Mouse (Mus musculus) CD4-positive helper T cell, adult 2 months (primary cell): ENCODE measurements around the gene Rftn1.

Experiments used
- DNase-seq: peaks from one replicate; pipeline ENCODE4 v3.0.0-alpha.2; 2012; ENCODE audit warnings: low read depth, missing footprints, low spot score

The Rftn1 gene

GRCm38 (mm10) chr17:50025651-50026050 lies 164.8 kb downstream of the Rftn1 start:
- peak; percentile 30 for DNase-seq

DNA sequence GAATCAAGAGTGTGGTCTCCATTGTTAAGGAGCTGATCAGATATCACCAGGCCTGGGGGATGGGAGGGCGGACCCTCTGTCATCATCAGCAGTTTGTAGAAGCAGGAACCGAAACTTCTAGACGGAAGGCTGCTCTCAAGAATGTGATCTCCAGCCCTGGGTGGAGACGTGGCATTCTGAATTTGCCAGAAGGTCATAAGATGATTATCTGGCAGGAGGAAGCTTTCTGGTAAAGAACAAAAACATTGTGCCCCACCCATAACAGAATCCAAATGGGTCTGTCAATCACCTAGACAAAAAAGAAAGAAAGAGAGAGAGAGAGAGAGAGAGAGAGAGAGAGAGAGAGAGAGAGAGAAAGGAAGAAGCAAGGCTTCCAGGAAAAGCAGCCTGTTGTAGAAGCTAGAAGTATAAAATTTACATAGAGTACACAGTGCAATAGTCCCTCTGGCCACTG lies 165.3 kb downstream of the Rftn1 start:
- peak; percentile 70 for DNase-seq

DNA sequence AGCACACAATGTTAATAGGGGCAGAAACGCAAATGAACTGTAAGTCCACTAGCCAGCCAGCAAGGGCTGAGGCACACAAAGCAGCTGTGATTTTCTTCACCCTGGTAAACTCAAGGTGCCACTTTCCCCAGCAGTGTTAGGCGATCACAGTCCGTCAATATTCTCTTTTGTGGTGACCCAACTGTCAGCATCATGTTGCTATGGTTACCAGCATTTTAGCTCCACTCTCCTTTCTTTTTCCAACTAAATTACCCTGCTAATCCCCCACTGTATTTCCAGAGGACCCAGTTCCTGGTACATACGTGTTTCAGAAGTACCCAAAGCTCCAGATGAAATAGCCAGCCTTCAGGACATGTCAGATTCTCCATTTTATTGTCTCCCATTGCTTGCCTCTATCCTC lies 169.1 kb downstream of the Rftn1 start:
- DNase-seq = no peak

GRCm38 (mm10) chr17:50020211-50021001 lies 170.1 kb downstream of the Rftn1 start:
- DNase-seq = no peak

DNA sequence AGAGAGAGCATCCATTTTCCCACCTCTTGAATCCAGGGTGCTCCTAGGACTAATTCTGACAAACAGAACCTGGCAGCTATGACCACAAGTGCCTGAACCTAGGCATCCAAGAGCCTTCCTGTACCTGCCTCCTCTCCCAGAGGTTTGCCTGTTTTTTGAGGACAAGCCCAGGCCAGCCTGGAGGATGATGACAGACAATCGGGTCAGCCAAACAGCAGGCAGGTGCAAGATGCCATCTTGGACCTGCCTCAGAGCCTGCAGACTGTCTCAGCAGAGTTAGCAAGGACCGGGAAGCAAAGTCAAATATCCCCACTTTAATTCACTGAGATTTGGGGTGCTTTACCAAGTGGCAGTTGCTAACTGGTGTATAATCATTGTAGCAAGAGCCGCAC lies 170.7 kb downstream of the Rftn1 start:
- no peak for DNase-seq

DNA sequence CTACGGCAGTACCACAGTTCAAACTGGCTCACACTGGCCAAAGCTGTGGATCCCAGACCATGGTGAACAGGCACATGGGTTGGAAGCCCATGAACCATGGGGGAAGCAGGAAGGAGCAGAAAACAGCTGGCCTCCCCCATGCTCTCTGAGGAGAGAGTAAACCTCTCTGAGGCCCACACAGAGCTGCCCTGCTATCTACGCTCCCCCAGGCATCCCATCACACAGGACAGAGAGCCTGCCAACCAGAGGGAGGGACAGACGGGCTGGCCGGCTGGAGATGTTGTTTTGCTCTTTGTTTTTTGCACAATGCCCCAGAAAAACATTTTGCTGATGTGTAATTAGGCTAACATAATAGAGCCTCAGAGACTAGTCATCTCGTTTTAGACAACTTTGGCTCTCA lies 171.4 kb downstream of the Rftn1 start:
- no peak for DNase-seq

DNA sequence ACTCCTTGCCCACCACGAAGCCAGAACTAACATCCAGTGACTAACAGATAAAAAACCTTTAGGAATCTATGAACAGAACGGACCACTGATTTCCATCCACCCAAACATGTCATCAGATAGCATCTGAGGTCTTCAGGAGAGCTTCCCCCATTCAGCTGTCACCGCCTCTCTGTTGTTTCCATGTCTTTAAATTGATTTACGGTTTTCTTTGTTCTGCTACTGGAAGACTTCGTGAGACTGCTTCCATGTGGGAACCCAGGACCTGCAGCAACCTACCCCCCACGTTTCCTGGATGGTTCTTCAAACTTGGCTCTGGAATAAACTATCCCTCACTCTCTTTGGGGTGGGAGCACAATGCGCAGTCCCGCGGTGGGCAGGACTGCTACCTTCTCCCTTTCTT lies 175.8 kb downstream of the Rftn1 start:
- DNase-seq = no peak

DNA sequence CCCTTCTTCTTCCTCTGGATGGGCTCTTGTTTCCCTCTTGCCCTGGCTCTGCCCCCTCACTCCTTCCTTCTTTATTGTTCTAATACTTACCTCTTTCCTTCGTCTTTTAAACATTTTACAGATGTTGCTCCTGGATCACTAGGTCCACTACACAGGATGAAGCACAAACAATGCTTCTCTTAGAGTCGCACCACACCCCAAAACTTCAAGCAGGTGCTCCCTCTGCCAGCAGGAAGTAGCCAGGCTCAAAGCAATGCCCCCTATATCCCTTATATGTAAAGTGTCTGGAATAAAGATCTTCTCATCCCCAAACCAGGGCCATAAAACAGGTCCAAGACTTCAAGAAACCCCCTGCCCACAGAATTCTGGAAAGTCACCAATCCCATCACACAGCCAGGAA lies 176.6 kb downstream of the Rftn1 start:
- DNase-seq = no peak

GRCm38 (mm10) chr17:50010096-50010495 lies 180.4 kb downstream of the Rftn1 start:
- no peak for DNase-seq

DNA sequence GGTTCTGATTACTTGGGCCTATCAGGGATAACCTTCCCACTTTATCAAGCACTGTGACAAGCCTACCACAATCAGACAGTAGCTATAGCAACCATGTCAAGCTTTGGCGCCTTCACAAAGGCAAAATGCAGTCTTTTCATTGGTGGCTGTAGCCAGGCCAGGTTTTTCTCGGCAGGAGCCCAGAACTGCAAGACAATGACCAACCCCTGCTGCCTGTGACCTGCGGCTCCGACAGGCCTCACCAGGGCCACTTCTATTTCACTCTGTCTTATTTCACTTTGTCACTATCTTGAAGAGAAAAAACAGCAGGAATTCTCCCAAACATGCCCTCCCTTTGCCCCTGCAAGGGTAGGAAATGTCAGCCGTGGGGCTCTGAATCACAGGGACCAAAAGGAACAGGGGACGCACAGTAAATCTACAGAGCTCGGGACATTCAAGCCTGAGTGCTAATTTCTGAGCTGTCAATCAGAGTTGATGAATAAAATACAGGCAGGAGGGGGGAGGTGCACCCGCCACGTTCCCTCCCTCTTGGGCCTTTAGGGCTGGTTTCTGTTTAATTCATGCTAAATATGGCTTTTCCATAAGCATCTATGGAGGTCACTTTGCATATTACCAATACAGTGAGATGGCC lies 183.6 kb downstream of the Rftn1 start:
- no peak for DNase-seq

DNA sequence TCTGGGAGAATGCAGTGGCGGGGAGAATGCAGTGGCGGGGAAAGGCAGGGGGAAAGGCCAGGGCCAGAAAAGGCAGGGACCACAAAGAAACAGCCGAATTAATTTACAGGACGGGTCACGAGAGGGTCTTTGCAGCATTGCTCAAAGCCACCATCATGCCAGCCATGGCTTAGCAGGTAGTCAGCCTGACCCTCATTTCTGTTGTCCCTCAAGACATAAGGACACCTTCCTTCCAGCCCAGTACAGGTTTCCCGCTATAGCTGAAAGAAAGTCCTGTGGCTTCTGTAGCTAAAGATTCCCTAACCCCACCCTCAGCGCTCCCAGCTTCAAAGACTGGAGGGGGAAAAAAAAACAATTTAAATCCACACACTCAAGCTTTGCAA lies 184.1 kb downstream of the Rftn1 start:
- DNase-seq = no peak

- DNase-seq = no peak
Observed at GRCm38 (mm10) chr17:50003156-50003555, 187.3 kb downstream of the Rftn1 start.

GRCm38 (mm10) chr17:50002171-50002570 lies 188.3 kb downstream of the Rftn1 start:
- DNase-seq = no peak

DNA sequence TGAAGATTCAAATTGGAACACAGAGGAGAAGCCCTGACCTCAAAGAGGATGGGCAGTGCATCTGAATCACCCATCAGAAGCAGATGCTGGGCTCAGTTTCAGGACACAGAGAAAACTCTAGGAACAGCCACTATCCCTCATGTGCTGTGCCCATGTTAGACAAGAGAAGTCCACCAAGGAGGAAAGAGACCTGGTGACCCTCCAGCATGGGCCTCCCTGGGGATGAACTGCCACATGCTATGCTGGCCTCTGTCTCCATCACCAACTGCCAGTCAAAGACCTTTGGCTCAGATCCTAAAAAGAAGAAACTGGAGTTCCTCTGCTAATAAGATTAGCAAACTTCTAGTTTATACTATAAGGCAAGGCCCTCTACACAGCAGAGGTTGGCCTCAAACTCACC lies 188.7 kb downstream of the Rftn1 start:
- DNase-seq = no peak

DNA sequence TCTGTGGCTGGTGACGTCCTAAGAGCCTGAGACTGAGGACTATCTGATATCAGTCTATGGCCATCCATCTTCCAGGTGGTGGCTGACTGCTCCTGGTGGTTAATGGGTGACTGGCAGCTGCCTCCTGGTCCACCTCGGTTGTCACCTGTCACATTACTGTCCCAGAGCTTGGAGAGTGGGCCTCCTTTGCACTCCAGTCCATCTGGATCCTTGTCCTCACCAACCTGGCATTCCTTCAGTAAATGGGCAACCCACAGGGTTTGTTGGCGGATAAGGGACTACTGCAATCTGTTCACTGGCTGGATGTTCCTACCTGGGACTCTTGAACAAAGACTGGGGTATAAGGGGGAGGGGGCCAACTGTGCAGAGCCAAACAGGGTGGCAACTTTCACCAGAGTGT lies 189.9 kb downstream of the Rftn1 start:
- DNase-seq = no peak

DNA sequence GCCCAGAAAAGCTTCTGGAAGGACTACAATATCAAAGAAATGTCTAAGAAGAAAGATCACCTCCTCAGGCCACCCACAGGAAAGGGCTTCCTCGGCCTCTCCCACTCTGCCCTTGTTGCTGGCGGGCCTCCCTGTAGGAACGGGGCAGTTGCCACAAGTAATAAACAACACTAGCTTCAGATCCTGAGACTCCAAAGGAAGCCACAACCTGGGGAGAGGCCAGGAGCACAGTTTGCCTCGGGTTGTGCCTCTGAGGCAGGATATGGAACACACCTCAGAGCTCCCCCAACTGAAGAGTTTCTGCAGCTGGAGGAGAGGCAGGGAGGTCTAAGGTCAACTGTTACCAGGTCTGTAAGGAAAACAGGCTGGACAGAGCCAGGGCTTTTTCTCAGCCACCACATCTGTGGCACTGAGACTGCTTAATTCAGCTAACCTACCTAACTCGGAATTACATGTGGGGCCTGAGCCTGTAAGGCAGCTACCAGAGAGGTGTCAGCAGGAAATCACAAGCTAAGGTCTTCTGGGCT lies 193.8 kb downstream of the Rftn1 start:
- no peak for DNase-seq

DNA sequence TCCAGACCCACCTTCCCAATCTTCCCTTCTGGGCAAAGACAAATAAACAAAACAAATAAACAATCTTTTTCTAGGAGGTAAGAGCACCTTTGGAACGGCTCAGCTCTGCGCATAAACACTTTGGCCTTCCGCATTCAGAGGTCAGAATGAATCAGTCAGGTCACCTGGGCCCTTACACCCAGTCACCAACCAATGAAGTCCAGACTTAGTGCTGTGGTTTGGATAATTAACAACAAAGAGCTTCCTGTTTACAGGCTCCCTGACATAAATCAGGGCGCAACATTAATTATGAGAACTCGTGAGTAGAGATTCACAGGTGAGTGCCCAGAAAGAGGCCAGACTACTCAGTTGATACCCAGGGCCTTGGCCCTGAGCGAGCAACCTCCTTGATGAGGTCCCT lies 194.4 kb downstream of the Rftn1 start:
- DNase-seq = no peak

DNA sequence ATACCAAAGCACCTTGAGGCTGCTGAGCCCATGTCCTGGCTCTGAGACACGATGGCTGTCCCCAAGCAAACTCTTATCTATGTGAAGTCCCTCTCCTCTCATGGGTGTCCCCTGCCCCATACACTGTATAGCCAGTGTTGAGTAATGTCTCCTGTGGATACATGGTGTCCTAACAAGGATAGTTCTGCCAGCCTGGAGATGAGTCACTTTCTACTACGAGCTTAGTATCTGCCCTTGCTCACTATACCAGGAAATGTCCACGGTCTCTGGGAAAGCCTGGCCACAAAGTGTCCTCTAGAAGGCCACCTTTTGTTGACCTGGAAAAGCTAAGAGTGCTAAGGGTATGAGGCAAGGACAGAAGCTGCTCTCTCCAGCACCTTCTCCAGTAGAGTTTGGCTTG lies 195.2 kb downstream of the Rftn1 start:
- DNase-seq = no peak

DNA sequence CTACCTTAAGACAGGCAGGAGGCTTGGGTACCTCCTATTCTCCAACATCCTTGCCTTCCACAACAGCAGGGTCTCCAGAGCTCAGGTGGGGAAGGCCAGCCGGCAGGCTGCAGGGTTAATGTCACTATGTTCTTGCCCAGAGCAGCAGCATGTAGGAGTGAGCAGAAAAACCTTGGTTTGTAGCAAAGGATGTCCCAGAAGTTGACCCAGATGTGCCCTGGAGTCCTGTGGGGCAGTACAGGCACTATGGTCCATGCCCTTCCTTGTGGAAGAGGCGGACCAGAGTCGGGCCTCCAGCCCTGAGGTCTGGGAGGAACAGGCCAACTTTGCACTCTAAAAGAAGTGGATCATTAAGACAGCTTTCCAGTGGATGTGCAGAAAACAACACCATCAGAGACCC lies 196.8 kb downstream of the Rftn1 start:
- no peak for DNase-seq

DNA sequence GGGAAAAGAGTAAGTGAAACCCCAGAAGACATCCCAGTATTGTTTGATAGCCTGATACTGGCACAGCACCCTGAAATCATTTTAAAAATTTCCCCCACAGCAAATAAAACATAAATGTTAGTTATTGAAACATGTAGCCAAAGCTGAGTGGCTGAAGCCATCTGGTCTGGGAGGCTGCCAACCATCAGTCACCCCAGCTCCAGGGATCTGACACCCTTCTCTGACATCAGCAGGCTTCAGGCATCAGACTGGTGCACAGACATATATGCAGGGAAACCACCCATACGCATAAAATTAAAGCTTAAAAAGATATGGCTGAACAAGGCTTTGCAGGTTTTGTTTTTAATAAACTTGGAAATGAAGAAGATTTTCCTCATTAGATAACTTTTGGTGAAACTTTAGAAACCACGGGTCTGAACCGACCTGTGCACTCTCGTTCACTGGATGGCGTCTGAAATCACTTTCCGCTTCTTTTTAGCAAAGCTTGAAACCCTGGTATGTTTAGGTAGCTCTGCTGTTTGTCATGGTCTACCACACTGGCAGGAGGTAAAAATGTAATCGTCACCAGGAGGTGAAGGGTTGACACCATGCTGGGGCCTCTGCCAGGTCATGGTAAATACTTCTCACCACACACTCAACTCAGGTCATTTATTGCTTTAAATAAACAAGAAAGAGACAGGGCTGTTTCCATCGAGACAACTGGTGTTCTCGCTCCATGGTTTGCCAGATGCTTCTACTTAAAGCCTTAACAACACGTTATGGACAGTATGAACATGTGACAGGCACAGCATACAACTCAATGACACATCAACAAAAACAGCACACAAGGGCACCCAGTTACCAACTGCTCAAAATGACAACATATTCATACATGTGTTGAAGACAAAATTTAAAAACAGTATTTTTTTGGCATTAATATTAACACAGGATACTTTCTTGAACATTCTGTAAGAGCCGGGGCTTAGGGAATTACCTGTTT lies 197.6 kb downstream of the Rftn1 start:
- DNase-seq = peak; percentile 15

DNA sequence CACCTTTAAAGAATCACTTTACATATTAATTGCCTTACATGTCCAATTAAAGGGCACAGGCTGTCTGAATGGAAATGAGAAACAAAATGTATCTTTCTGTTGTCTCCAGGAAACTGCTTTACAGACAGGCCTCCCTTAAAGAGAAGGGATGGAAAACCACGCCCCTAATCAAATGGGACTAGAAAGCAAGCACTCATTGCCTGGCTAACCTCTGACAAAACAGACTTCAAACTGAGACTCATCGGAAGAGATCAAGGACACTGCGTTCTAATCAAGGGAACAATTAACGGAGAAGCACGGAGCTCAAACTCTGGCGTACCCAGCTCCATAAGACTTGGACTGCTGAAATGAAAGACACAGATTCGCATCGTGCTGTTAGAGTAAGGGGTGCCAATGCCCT lies 200.9 kb downstream of the Rftn1 start:
- DNase-seq = no peak

DNA sequence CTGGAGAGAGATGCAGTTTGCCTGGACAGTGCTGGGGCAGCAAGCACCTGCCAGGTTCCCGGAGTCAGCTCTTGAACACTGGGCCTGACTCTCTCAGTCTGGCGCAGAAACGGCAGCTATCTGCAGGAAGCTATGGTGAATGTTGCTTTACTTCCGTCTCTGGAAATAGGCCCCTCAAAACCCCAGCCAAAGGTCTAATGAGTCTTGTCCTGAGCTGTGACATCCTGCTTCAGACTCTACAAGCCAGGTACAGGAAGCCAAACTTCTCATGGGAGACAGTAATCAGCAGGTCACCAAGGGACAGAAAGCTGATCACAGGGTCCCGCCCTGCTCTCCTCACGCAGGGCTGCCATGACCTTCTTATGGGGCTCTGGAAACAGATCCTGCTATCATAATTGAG lies 203.4 kb downstream of the Rftn1 start:
- no peak for DNase-seq
